Mouse (Mus musculus) cortical plate, adult 2 months (tissue): Measurements from ENCODE around the gene Btbd16. TPM values are rescaled to one million over a fixed set of nuclear protein-coding genes. Genes with fewer than 3 reads are reported as not detected.
A peak's percentile ranks its signal among the peaks of the same experiment; 100 is the strongest.

Experiments used
- H3K27ac ChIP-seq: fragments of 200-500 bp; 2 replicates; pipeline ENCODE4 v1.5.1; 2012; ENCODE audit warnings: low read length, control low read depth, inconsistent platforms; ENCODE audit not compliant: insufficient read depth
- H3K4me1 ChIP-seq: fragments of 200-500 bp; 2 replicates; pipeline ENCODE4 v1.6.1; 2011; ENCODE audit warnings: low read length; ENCODE audit not compliant: control insufficient read depth, insufficient read depth
- H3K4me3 ChIP-seq: fragments of 200-500 bp; 2 replicates; pipeline ENCODE4 v1.5.1; 2011; ENCODE audit warnings: mild to moderate bottlenecking, low read length, control low read depth; ENCODE audit not compliant: insufficient read depth
- CTCF ChIP-seq: fragments of 200-500 bp; IDR thresholded peaks from 2 replicates; pipeline ENCODE4 v1.5.1; 2011; ENCODE audit warnings: mild to moderate bottlenecking, control low read depth, low read length; ENCODE audit not compliant: insufficient read depth; ENCODE audit errors: extremely low read depth
- POLR2A ChIP-seq: fragments of 200-500 bp; IDR thresholded peaks from 2 replicates; pipeline ENCODE4 v1.6.1; 2011; ENCODE audit warnings: mild to moderate bottlenecking, low read length, control low read depth; ENCODE audit not compliant: insufficient read depth; ENCODE audit errors: extremely low read depth
- polyA plus RNA-seq: library from polyadenylated mRNA; depleted of rRNA; stranded (reverse); fragments of >200 nt; gene quantifications from 2 replicates; pipeline ENCODE4 v1.2.3, GENCODE M21; 2012

The Btbd16 gene
- polyA plus RNA-seq, 1 experiment = 0.86 TPM

DNA sequence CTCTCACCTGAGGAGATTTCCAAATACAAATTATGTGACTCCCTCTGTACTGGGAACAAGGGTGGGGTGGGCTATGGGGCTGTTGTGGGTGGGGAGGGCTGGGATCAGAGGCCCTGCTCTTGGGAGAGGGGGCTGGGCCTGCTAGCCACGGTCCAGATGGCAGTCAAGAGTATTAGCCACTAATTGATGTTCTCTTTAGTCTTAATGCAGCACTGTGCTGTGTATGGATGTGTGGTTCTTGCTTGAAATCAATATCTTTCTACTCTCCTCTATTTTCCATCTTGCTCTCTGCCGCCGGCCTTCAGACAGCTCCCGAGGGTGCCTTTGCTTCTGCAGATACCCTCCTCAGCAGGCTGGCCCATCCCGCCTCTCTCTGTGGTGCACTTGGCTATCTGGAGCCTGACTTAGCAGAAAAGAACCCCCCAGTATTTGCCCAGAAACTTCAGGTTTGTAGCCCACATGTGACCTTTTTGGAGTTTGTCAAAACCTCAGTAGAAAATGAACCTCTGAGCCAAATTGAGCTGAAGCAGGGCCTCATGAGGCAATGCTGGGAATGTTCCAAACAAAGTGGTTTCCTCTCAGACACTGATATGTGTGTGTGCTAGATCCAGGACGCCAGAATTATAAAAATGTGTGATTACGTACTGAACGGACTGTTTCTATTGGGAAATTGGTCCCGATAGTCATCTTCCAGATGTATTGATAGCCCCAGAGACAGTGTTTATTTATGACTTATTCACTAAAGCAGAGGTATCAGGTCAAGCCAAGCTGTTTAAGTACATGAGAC lies 30.4 kb upstream of the Btbd16 start:
- TF ChIP-seq CTCF (no peak), POLR2A (no peak)
- H3K27ac ChIP-seq = no peak overlapping the region
- no peaks in the 10 kb centered on the region for H3K4me1 ChIP-seq
- H3K4me3 ChIP-seq = no peak overlapping the region

DNA sequence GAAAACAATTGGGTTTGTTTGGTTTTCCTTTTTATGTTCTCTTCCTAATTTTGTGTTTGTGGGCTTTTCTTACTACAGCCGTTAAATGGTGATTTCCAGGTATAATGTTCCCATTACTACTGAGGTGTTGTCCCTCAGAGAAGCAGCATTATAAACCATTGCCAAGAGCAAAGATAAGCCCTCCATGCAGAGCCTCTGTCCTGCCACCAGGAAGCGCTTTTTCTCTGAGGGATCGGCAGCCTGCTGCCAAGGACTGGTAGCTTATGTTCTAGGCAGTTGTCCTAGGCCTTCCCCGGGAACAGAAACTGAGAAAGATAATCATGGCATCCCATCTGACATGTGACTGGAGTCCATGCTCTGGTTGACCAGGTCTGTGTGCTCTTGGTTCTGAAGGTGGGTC lies 24.7 kb upstream of the Btbd16 start:
- TF ChIP-seq CTCF = 0 out of 2 replicates have a peak, but pooled peaks have one; percentile 8
- TF ChIP-seq POLR2A = no peak
- no peaks in the 10 kb centered on the region; the same call in 1 of the 2 replicates for H3K4me1 ChIP-seq
- H3K4me3 ChIP-seq = no peak overlapping the region
- no peak overlapping the region for H3K27ac ChIP-seq

DNA sequence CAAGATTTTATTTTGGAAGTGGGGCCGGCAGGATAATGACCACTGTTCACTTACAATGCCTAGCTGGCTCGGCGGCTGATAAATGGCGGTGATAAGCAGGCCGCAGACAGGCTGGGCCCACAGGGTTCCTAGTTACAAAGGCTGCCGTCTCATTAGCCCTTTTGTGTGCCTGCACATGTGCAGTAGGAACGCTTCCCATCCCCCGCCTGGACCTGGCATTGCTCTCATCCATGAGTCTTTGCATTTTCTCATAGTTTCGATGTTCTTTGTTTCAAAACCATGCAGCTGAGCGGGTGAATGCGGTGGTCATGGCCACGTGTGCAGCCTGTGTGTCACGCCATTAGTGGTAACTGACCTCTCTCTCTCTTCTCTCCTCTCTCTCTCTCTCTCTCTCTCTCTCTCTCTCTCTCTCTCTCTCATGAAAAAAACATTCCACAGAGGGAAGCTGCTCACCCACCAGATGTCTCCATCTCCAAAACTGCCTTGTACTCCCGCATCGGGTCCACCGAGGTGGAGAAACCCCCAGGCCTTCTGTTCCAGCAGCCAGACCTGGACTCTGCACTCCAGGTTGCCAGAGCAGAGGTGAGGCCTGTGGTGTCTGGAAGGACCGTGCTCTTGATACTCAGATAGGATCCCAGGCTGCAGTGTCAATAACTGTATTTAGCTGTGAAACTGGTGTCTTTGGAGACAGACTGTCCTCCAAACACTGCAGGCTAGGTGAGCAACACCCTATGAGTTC lies 22.9 kb upstream of the Btbd16 start:
- TF ChIP-seq CTCF (no peak), POLR2A (no peak)
- Histone ChIP-seq H3K4me1 (no peaks in the 10 kb centered on the region; the same call in none of the 2 replicates), H3K27ac (no peak overlapping the region), H3K4me3 (no peak overlapping the region)

DNA sequence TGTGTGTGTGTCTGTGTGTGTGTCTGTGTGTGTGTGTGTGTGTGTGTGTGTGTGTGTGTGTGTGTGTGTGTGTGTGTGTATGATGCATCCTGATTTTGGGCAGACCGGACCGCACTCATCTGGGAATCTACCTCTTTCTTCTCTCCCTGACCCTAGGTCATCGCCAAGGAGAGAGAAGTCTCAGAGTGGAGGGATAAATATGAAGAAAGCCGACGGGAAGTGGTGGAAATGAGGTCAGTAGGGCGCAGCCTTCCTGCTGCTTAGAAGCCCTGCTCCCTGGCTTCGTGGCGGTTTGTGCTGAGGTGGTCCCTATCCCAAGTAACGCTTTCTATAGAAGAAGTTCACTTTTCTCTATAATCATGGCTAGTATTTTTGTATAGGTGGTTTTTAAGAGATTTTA lies 22.2 kb upstream of the Btbd16 start:
- H3K27ac ChIP-seq = no peak overlapping the region
- TF ChIP-seq CTCF = no peak
- no peak for TF ChIP-seq POLR2A
- H3K4me1 ChIP-seq = no peaks in the 10 kb centered on the region; the same call in none of the 2 replicates
- no peak overlapping the region for H3K4me3 ChIP-seq

DNA sequence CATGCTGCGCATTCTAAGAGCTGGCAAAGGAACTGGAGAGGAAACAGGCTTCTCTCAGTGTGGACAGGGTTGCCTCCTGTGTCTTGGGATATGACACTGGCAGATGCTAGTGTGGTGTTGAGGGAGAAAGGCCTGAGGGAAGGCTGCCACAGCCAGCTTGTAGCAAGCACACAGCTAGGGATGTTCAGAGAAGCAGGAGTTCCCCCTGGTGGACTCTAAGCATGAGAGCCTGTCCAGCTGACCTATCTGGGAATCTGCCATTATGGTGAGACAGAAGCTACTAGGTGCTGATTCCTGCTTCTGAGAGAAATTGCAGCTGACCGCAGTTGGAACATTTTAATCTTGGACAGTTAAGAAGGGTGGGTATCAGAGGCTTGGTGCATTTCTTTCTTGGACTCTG lies 19.1 kb upstream of the Btbd16 start:
- Histone ChIP-seq H3K27ac (no peak overlapping the region), H3K4me3 (no peak overlapping the region), H3K4me1 (no peaks in the 10 kb centered on the region; the same call in none of the 2 replicates)
- 0 out of 2 replicates have a peak, but pooled peaks have one; percentile 29 for TF ChIP-seq CTCF
- TF ChIP-seq POLR2A = no peak

DNA sequence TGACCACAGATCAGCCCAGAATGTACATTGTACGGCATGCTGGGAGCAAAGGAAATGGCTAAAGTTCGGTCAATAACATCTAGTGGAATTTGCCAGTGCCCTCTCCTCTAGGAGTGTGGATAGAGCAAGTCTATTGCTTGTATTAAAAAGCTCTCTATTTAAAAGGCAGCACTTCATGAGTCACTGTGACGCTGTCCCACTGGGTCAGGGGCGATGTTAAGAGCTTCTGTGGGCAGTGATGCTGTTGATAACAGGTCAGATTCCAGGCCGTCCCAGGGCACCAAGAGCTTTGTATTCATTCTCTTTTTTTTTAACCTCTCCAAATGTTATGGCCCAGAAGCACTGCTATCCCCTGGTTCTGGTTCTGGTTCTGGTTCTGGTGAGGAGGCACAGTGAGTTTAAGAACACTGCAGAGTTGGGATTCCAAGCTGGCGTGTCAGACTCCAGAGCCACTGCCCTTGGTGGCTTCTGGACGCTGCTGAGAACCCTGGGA lies 17.5 kb upstream of the Btbd16 start:
- Histone ChIP-seq H3K4me1 (peaks cover 1% of the 10 kb centered on the region), H3K27ac (no peak overlapping the region), H3K4me3 (no peak overlapping the region)
- TF ChIP-seq CTCF = no peak
- no peak for TF ChIP-seq POLR2A

DNA sequence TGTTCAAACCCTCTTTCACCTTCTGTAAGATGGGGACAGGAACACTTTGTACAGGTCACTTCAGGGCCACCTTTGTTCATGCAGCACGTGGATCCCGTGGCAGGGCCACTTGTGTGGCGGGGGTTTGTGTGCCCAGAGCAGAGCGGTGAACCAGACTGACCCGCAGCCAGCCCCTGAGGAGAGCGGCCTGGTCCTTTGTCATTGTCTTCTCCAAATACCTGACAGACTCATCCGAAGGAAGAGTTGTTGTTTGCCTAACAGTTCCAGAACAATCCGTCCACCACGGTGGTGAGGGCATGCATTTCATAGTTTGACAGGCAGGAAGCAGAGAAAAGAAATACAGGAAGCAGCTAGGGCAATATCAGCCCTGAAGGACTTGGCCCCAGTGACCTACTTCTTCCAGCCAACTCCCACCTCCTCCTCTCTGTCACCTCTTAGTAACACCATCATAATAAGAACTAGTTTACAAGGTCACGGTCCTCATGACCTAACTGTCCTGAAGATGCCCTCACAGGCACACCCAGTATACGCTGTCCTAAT lies 16.5 kb upstream of the Btbd16 start:
- Histone ChIP-seq H3K4me3 (no peak overlapping the region), H3K27ac (no peak overlapping the region), H3K4me1 (peaks cover 1% of the 10 kb centered on the region)
- no peak for TF ChIP-seq CTCF
- TF ChIP-seq POLR2A = no peak

DNA sequence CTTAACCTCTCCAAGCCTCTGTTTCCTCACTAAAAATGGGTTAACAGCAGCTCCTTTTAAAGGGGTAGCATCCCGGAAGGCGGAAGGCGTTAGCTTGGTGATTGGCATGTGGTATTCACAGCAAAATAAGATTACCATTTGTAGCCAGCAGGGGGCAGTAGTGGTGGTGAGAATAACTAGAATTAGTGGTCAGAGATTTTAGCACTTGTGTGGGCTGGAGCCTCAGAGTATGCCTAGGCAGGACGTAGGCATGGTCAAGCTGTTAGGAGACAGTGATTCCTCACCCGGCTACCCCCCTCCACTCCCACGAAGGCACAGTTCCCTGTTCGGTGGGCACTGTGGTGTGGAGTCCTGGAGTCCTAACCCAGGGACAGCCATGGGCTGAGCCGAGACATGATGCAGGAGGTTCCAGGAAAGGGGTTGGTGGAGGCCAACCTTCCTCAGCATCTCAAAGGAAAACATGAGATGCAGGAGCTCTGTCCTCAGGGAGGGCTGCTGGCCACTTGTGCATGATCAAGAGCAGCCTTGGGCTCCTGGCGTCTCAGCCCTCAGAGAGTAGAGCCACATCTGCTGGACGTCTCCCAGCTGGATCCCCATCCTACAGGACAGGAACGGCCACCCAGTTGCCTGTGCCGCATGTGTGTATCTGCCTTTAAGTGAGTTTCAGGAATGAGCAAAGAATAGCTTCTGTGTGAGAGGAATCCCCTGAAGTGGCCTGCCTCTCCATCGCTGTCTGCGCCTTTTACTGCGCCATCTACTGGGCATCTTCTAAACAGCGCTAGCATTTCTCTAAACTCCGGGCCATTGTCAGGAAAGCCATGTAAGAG lies 11.6 kb upstream of the Btbd16 start:
- H3K27ac ChIP-seq = no peak overlapping the region

DNA sequence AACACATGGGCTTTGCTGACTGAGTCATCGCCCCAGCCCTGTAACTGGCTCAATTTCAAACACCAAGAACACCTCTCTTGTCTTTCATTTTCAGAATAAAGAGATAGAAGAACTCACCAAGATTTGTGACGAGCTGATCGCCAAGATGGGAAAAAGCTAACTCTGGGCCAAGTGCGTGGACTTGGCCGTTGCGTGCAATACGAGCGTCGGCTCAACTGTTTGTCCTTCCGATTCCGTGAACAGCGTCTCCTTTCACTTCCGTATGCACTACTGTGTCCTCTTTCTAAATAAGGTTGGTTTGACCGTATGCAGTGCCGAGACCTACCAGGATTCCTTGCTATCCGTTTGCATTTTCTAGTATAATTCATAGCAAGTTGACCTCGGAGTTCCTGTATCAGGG lies 9.7 kb upstream of the Btbd16 start:
- Histone ChIP-seq H3K4me3 (no peak overlapping the region), H3K27ac (no peak overlapping the region), H3K4me1 (peaks cover 1% of the 10 kb centered on the region; the same call in 1 of the 2 replicates)
- TF ChIP-seq POLR2A = no peak
- TF ChIP-seq CTCF = no peak

More for the DNA sequence above, 11.6 kb upstream of the Btbd16 start:
- Histone ChIP-seq H3K4me1 (peaks cover 1% of the 10 kb centered on the region; the same call in 1 of the 2 replicates), H3K4me3 (no peak overlapping the region)
- TF ChIP-seq CTCF = peak; percentile 88
- TF ChIP-seq POLR2A = no peak
